Mouse (Mus musculus) right cerebral cortex, postnatal 4 days (tissue): Measurements from ENCODE around the gene Rassf10.
"Not testable (repeated sequence)": the region's sequence is repeated elsewhere in the genome, so short reads cannot be mapped to it uniquely, and the experiment has no call there.

Experiments
- DNase-seq: peaks from one replicate; pipeline ENCODE4 v3.0.0-alpha.2; 2022

Gene Rassf10

DNA sequence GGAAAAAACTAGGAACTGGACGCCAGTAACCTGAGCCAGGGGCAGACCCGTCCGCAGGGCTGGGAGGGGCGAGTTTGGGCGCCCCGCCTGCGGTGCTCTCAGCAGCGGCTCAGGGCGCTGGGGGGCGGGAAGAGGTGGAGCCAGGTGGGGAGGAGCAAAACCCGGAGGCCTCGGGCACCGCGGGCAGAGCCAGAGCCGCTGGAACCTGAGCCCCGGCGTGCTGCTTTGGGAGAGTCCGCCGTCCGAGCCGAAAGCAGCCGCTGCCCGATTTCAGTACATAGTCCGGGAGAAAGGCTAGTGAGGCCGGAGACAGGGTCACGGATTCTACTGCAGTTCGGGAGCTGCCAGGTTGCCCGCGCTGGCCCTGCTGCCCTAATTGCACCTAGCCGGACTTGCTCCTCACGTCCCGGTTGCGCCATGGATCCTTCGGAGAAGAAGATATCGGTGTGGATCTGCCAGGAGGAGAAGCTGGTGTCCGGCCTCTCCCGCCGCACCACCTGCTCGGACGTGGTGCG lies at the start of gene Rassf10:
TSS of gene Rassf10 (plus strand) at position 186 of the 515 bp plus-strand sequence.
- peak; percentile 61 for DNase-seq

DNA sequence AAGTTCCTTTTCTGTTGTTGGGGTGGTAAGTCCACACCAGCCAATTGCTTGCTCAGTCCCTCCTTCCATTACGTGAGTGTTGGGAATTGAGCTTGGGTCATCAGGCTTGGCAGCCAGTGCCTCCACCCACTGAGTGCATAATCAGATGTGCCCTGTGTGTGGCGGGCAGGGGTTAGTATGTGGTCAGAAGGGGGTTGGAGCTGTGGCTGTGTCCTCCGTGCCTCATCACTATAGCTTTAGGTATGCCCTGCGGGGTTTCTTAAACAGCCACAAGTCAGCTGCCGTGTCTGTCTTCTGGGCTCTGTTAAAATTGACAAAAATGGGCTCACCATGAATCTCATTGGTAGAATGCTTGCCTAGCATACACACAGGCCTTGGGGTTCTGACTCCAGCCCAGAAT lies 46.9 kb upstream of the Rassf10 start:
- DNase-seq: no peak

DNA sequence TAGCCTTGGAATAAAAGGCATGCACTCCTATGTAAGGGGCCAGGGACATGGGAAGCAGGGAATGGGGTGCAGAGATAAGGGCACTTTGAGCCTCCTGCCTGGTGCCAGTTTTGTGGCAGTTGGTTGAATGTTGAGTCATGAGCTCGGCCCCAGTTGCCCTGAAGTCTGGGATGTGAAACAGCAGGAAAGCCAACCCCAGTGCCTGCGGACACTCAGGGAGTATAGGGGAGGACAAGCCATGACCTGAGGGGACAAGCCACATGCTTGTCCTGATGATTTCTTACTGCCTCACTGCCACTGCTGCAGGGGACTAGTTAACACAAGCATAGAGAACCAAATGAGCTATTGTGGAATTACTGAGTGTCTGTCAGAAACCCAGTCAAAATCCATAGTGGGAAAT lies 46.3 kb upstream of the Rassf10 start:
- DNase-seq: no peak

DNA sequence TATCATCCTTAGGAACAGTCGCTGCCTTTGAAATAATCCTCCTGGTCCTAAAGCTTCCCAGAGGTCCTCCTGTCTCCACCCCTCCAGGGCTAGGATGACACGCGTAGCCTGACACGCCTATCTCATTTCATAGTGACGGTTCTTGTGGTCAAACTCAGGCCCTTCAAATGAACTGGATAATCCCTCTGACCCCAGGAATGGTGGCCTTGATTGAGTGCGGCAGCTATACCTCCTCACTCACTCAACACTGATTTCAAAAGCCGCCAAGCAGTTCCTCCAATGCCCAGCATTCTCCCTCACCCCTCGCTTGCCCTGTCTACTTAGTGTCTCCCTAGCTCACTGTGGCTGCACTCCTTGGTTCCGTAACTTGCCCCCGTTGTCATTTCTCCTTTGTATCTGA lies 44.6 kb upstream of the Rassf10 start:
- DNase-seq: no peak

DNA sequence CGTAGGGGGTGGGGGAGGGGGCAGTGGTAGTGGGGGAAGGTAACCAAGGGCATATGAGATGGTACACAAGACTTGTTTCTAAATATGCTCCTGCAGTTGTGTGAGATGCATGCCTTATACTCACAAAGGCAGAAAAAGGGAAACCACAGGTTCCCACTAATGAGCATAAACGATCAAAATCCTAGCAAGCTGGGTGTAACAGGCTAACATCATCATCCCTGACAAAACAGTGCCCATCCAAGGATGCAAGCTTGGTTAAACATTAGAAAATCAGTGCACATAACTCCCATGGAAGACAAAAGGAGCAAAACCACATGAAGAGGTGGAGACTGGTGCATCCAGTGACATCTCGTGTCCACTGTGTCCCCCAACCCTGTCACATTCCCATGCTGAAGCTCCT lies 40.8 kb upstream of the Rassf10 start:
- no peak for DNase-seq

DNA sequence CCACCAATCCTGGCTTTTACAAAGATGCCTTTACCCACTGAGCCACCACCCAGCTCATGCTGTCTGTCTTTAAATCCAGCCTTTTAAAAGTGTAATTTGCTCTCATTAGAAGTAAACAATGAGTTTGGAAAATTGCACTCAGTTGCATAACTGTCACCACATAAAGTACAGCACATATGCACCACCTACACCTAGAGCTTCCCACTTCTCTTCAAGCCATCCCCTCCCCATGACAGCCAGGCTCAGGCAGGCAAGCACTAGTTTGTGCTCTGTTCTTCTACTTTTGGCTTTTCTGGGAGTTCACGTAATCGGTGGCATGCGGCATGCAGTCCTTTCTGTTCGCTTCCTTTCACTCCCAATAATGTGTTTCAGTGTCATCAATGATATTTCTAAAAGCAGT lies 38.2 kb upstream of the Rassf10 start:
- no peak for DNase-seq

DNA sequence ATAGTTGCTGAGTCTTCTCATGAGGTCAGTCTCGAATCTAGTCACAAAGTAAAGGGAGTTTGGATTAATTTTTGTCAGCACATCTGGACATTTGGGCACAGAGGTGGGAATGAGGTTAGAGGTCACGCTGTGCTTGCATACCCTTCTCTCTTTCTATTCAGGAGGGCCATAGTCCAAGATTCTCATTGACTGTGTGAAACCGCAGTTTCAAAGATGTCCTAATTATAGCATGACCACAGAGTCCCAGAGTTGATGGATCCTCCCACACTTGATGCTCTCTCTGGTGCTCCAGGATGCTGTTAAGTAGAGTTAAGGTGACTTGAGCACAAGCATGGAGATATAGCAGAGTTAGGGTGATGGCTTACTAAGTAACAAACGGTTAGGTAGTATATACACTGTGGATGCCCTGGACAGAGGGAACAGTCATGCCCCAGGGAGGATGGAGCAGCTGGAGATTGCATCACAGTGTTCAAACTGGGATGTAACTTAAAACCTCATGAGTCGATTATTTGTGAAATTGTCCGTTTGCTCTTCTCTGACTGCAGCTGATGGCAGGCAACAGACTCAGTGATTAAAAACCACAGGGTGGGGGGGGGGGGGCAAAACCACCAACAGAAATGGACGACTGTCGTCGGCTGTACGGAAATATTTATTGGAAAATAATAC lies 36.0 kb upstream of the Rassf10 start:
- DNase-seq: no peak

DNA sequence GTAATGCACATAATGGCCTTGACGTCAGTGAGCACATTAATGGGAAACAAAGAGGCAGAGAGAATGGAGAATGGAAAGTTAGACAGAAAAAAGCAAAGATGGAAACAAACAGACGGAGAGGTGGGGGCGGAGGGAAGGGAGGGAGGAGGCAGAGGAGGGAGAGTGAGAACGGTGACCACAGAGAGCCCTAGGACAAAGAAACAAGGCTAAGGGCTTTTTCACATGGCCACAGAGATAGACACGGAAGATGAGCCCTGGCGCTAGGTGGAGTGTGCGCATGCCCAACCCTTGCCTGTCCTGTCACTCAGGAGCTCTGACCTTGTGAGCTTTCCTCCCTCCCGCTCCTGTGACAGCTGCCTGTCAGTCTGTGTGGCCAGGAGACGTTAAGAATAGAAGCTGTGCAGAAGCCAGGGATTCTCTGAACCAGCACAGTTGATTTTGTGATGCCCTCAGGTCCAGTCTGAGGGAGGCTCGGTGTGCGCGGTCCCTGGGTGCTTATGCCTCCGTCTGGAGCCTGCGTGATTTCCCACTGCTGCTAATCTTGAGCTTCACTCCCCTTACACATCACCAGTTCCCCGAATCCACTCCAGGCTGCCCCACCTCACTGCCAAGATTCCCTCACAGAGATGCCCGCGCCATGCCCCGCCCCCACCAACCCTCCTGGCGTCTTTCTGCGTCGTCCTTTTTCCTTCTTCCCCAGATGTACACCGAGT lies 35.3 kb upstream of the Rassf10 start:
- no peak for DNase-seq

DNA sequence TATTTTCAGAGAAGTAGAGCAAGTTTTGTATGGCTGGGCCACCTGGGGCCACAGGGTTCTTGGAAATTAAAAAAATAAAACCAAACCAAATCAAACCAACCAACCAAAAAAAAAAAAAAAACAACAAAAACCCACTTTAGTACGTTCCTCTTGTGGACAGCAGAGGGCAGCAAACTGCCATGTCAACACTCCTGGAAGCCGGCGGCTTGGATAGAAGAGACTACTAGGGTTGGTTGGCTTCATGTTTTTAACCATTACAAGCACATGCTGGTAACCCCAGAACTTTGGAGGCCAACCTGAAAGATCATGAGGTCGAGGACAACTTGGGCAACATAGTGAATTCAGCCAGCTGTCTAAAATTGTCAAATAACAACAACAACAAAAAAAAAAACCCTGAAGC lies 33.9 kb upstream of the Rassf10 start:
- peak; percentile 65 for DNase-seq

DNA sequence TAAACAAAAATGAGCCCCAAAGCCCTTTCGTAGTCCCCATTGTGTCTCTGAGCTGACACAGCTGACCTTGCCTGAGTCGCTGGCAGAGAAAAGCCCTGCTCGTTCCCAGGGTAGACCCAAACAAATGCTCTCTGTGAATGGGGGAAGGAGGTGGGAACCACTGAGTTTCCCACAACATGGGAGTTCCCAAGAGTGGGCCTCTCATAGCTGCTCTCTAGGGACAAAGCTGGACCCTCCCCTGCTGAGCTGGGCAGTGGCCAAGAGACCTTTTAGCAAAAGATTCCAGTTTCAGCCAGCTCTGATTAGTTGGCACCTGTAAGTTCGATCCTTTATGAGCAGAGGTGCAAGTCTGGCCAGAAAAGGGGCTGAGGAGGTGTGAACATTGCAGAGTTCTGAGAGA lies 31.0 kb upstream of the Rassf10 start:
- DNase-seq: no peak

DNA sequence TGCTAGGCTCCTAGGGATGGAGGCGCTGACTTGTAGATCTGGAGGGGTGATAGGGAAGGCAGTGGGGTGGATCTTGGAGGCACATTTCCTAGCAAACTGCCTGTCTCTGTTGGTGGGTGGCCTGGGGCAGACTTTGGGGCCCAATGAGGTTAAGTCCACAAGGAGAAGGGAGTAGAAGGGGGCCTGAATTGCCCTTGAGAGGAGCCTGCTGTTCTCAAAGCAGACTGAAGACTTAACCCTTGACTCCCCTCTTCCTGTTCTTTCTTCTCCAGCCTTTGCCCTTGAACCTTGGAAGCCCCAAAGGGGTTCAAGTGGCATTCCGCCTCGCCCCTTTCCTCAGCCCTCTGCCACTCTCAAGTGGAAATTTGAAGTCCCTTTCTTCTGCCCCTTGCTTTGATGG lies 30.1 kb upstream of the Rassf10 start:
- no peak for DNase-seq

DNA sequence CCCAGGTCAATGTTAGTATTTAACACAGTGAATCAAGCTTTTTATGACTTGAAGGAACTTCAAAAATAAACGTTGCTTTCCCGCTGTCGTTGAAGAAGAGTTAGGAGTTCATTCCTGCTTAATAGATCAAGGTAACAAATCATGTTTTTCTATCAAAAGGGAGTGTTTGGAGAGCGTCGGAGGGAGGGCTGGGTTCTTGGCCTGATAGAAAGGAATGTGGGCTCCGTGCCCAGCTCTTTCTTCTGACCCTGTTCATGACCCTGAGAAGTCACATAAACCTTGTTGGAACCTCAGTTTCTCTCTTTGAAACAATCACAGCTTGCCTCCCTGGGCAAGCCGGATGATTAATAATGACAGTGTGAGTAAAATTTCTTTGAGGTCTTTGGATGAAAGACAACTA lies 23.1 kb upstream of the Rassf10 start:
- no peak for DNase-seq

DNA sequence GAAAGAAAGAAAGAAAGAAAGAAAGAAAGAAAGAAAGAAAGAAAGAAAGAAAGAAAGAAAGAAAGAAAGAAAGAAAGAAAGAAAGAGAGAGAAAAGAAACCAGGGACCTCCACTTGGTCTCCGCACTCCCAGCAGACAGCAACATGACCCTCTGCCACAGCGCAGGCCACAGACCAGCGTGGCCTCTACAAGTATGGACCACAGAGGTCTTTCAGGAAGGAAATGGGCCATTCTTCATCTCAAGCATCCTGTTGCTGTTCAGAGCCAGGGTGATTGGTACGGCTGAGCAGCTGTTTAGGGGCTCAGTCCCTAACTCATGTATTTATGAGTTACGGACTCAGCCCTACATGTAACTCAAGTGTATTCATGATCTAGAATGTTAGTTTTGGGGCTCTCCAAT lies 17.9 kb upstream of the Rassf10 start:
- DNase-seq: not testable (repeated sequence)

DNA sequence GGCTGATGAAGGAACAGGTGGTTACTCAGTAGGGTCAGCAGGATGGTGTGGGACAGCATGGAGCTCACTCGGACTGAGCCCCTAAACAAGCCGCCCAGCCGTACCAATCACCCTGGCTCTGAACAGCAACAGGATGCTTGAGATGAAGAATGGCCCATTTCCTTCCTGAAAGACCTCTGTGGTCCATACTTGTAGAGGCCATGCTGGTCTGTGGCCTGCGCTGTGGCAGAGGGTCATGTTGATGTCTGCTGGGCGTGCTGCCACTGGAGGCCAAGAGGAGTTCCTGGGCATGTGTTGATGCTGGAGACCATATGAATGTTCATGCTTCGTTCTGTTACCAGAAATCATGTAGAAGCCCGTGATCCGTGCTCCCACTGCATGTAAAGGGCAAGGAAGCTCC lies 16.7 kb upstream of the Rassf10 start:
- no peak for DNase-seq

DNA sequence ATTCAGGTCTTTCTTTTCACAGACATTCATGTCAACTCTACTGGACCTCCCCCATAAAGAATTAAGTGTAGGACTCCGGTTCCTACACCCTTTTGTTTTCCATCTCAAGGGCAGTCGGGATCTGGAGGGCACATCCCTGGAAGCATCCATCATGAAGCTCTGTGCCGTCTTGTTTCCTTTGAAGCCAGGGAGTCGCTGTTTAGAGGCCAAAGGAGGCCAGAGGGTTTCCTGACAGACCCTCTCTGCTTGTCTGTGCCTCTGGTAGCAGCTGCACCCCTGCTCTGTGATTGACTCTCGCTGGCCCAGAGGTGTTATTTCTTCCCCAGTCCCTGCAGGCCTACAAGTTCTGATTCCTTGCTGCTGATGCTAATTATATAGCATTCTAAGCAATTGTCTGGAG lies 14.8 kb upstream of the Rassf10 start:
- DNase-seq: no peak

DNA sequence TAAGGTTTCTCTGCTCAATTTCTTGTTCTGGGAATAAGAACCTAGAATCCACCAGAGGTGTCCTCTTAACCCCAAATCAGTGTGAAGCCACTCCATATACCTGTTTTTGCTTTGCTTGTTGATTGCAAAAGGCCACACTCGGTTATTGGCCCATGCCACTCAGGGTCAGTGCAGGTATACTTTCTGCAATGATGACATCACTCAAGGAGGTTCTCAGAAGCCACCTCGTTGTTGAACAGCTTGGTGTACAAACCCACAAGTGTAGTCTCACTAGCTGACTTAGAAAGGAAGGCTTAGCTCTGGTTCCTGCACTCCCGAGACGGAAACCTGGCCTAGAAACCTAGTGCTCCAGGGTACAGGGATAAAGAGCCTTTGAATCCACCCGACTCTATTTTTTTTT lies 11.2 kb upstream of the Rassf10 start:
- no peak for DNase-seq

DNA sequence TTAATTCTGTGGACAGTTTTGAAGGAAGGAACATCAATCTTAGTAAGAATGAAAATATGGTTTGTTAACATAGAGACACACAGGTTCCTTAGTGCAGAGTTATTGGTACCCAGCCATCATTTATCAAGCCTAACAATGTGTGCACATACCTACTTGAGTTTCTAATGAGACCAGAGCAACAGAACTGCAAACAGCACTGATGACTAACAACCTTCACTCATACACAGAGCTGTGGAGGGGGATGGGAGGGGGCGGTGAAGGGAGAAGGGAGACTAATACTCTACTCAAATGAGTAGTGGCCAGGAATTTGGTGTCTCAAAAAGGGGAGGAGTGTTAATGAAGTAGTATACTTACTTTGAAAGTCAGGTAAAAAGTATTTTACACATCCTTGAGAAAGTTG lies 10.7 kb upstream of the Rassf10 start:
- no peak for DNase-seq

DNA sequence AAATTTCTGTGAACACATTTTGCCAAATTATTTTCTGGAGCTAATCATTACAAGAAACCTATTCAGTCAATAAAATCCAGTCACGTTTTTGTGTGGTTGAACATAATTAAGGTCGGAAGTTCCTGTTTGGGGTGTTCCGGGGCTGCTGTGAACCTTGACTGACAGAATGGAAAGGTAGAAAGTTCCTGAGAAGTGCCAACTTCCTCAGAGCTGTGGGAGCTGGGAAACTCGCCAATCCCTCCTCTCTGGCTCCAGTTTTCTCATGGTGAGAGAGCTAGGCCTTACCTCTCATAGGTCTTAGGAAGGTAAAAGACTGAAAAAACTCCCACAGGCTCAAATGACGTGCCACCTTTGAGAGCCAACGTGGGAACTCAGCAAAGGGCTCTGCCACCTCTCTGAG lies 7.1 kb upstream of the Rassf10 start:
- DNase-seq: no peak

DNA sequence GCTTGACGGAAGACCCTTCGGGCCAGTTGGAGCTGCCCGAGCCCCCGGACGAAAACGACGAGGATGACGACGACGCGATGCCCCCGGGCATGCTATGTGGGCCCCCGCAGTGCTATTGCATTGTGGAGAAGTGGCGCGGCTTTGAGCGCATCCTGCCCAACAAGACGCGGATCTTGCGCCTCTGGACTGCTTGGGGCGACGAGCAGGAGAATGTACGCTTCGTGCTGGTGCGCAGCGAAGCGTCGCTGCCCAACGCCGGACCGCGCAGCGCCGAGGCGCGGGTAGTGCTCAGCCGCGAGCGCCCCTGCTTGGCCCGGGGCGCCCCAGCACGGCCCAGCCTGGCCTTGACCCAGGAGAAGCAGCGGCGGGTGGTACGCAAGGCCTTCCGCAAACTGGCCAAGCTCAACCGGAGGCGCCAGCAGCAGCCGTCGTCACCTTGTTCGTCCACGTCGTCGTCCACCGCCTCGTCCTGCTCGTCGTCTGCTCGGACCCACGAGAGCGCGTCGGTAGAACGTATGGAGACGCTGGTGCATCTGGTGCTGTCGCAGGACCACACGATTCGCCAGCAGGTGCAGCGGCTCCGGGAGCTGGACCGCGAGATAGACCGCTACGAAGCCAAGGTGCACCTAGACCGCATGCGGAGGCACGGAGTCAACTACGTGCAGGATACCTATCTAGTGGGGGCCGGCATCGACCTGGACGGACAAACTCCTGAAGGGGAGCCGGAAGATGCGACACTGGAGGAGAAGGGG lies 765 bp downstream of the Rassf10 start:
- DNase-seq: peak; percentile 22

DNA sequence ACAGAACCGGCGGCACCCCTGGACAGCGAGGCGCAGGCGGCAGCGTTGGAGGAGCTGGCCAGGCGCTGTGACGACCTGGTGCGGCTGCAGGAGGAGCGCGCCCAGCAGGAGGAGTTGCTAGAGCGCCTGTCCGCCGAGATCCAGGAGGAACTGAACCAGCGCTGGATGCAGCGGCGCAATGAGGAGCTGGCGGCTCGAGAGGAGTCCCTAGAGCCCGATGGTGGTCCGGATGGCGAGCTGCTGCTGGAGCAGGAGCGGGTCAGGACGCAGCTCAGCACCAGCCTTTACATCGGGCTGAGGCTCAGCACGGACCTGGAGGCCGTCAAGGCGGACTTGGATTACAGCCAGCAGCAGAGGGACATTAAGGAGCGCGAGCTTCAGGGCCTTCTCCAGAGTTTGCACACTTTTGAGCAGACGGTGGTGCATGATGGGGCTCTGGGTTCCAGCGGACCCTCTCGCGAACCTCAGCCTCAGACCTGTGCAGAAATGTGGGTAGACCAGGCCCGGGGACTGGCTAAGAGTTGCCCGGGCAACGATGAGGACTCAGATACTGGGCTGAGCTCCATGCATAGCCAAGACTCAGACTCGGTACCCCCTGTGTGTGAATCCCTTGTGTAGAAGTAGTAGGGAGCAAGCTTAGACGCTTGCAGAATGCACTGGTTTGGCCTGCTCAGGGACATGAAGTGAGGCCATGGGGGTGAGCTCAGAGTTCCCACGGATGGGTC lies 1.5 kb downstream of the Rassf10 start:
- DNase-seq: peak; percentile 23

DNA sequence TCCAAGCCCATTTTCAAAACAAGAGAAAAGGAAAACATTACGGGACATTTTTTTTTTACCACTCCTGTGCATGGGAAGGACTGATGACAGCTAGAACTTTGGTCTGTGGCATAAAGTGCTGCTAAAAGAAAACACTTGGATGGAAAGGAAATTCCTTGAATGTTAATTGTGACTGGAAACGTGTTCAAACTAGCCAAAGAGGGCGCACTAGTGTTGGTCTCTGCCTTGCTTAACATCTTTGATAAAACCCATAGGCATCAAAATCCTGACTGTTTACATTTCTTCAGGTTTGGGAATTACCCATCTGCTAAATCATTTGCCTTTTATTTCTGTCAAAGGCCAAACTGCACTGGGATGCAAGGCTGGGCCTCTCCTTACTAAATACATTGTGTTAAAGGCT lies 2.2 kb downstream of the Rassf10 start:
- DNase-seq: no peak

DNA sequence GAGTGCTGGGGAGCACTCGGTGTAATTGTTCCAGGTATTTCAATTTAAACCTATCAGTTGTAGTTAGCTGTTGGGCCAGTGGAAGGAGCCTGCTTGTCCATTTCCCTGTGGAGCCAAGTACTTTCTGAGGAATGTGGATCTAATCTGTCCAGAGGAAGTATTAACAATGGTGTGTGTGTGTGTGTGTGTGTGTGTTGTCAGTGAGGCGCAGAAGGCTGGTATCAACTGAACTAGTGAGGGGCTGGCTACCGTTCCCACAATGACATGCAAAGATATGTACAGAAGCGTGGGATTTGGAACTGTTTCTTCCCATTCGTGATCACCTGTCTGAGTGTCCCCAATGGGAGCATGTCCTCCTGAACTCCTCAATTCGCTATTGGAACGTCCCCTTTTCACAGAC lies 3.2 kb downstream of the Rassf10 start:
- DNase-seq: no peak

DNA sequence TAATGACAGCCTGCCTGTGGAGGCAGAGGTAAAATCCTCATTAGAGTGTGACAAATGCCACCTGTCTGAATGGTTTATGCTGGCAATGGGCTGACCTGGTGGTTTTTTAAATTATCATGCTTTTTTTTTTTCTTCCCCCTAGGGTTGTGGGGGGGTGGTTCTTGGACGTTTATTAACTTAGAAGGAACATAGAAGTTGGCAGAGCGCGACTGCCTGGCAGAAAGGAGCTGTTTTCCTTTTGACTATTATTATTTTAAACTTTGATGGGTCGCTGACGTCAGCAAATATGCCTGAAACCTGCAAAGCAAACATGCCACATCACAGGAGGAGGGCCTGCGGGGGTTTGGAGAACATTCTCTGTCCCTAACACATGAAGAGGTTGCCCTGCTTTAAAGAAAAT lies 3.9 kb downstream of the Rassf10 start:
- DNase-seq: no peak
